Mouse (Mus musculus): ENCODE results near the gene Sergef.

- TF ChIP-seq CTCF (IDR thresholded peaks at IDR 0.05; ENCODE audit: control insufficient read depth, insufficient read depth, insufficient read length) (no peak), USF1 (IDR thresholded peaks at IDR 0.05; ENCODE audit: low read depth) (no peak), MYOG (IDR thresholded peaks at IDR 0.05; ENCODE audit: control insufficient read depth, extremely low read depth, insufficient read length) (no peak)
Observed at GRCm38 (mm10) chr7:46477456-46477855, 162.2 kb downstream of the Sergef start.

All from C2C12 (cell line).